Mouse (Mus musculus) small intestine, adult 2 months (tissue): ENCODE data around the gene Cct5. TPM values are rescaled to one million over a fixed set of nuclear protein-coding genes. Genes with fewer than 3 reads are reported as not detected.
A peak's percentile ranks its signal among the peaks of the same experiment; 100 is the strongest.

Experiments
- H3K27ac ChIP-seq: fragments of 200-500 bp; 2 replicates; pipeline ENCODE4 v1.5.1; 2012; ENCODE audit warnings: low read depth, low read length, control low read depth, inconsistent platforms; ENCODE audit not compliant: insufficient read depth
- H3K27me3 ChIP-seq: fragments of 200-500 bp; 2 replicates; pipeline ENCODE4 v1.6.1; 2012; ENCODE audit warnings: mild to moderate bottlenecking, moderate library complexity, low read length, inconsistent platforms; ENCODE audit not compliant: control insufficient read depth, insufficient read depth
- H3K36me3 ChIP-seq: fragments of 200-500 bp; 2 replicates; pipeline ENCODE4 v1.6.1; 2012; ENCODE audit warnings: mild to moderate bottlenecking, low read length, control low read depth, inconsistent platforms; ENCODE audit not compliant: control insufficient read depth, insufficient read depth
- H3K4me1 ChIP-seq: fragments of 200-500 bp; 2 replicates; pipeline ENCODE4 v1.6.1; 2012; ENCODE audit warnings: low read length, inconsistent platforms, mixed read lengths; ENCODE audit not compliant: control insufficient read depth, insufficient read depth, insufficient read length
- H3K4me3 ChIP-seq: fragments of 200-500 bp; 2 replicates; pipeline ENCODE4 v1.5.1; 2012; ENCODE audit warnings: low read depth, mild to moderate bottlenecking, control low read depth, inconsistent platforms, low read length, moderate library complexity
- CTCF ChIP-seq: fragments of 200-500 bp; IDR thresholded peaks from 2 replicates; pipeline ENCODE4 v1.5.1; 2012; ENCODE audit warnings: low read depth, mild to moderate bottlenecking, control low read depth, inconsistent platforms, low read length, moderate library complexity, mixed read lengths; ENCODE audit not compliant: insufficient replicate concordance, insufficient read length; ENCODE audit errors: extremely low read depth
- POLR2A ChIP-seq: fragments of 200-500 bp; IDR thresholded peaks from 2 replicates; pipeline ENCODE4 v1.6.1; 2012; ENCODE audit warnings: low read depth, mild to moderate bottlenecking, control low read depth, inconsistent platforms, low read length, moderate library complexity
- WGBS: fragments of 180-500 bp; shearing (Covaris S2); methylation state at CpG from one replicate; pipeline ENCODE4 v1.1.7; 2018; 5-methylcytosine and 5-hydroxymethylcytosine counted together
- polyA plus RNA-seq: library from polyadenylated mRNA; depleted of rRNA; stranded (reverse); fragments of >200 nt; gene quantifications from 2 replicates; pipeline ENCODE4 v1.2.3, GENCODE M21; 2012

Gene Cct5
- polyA plus RNA-seq, 1 experiment, result 38.8 TPM

- 81% methylated on average over 2 of the region's 2 CpGs for WGBS
- Histone ChIP-seq H3K27me3 (no peaks in the 10 kb centered on the region), H3K36me3 (peaks cover 21% of the 10 kb centered on the region), H3K4me1 (no peaks in the 10 kb centered on the region), H3K27ac (no peak overlapping the region), H3K4me3 (no peak overlapping the region)
- TF ChIP-seq CTCF (no peak), POLR2A (no peak)
Observed at GRCm38 (mm10) chr15:31614666-31615065, 13.1 kb upstream of the Cct5 start.

- no peak for TF ChIP-seq POLR2A
- no peak for TF ChIP-seq CTCF
Observed at GRCm38 (mm10) chr15:31613826-31614453, 12.3 kb upstream of the Cct5 start.

GRCm38 (mm10) chr15:31611976-31612375 is 10.4 kb upstream of the Cct5 start:
- TF ChIP-seq POLR2A, result no peak
- TF ChIP-seq CTCF, result no peak
- Histone ChIP-seq H3K36me3 (peaks cover 5% of the 10 kb centered on the region; the same call in 1 of the 2 replicates), H3K4me1 (peaks cover 2% of the 10 kb centered on the region; the same call in 1 of the 2 replicates), H3K4me3 (no peak overlapping the region), H3K27ac (no peak overlapping the region), H3K27me3 (no peaks in the 10 kb centered on the region)
- 92% methylated on average over 4 of the region's 4 CpGs for WGBS

More at GRCm38 (mm10) chr15:31613826-31614453, 12.3 kb upstream of the Cct5 start:
- no peak overlapping the region for H3K4me3 ChIP-seq
- no peaks in the 10 kb centered on the region for H3K4me1 ChIP-seq
- no peak overlapping the region for H3K27ac ChIP-seq
- no peaks in the 10 kb centered on the region for H3K27me3 ChIP-seq
- WGBS, result 88% methylated on average over 6 of the region's 6 CpGs
- H3K36me3 ChIP-seq, result peaks cover 16% of the 10 kb centered on the region

DNA sequence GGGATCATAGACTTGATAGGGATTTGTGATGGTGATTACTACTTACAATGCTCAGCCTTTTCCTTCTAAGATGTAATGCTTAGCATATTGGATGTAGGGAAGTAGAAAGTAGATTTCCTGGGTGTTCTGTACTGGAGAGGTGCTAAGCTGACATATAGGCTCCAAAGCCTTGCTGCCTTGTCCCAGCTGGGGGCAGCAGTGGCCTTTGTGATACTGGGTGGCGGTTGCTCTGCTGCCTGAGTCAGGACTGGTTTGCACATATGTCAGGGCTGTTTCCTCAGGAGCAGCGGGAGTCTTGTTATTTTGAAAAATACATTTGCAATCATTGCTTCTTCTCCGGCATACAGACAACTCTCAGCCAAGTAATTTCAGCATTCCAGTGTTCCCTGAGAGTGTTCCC is 9.4 kb upstream of the Cct5 start:
- Histone ChIP-seq H3K4me1 (peaks cover 5% of the 10 kb centered on the region; the same call in 1 of the 2 replicates), H3K36me3 (peaks cover 5% of the 10 kb centered on the region; the same call in 1 of the 2 replicates), H3K27me3 (no peaks in the 10 kb centered on the region), H3K27ac (no peak overlapping the region), H3K4me3 (no peak overlapping the region)
- no peak for TF ChIP-seq POLR2A
- TF ChIP-seq CTCF, result no peak
- WGBS, result 88% methylated on average over 3 of the region's 3 CpGs

- Histone ChIP-seq H3K4me1 (peaks cover 7% of the 10 kb centered on the region), H3K27ac (no peak overlapping the region), H3K4me3 (no peak overlapping the region), H3K36me3 (peaks cover 3% of the 10 kb centered on the region; the same call in 1 of the 2 replicates), H3K27me3 (no peaks in the 10 kb centered on the region)
- 30% methylated on average over 6 of the region's 6 CpGs for WGBS
- TF ChIP-seq POLR2A (no peak), CTCF (no peak)
Observed at GRCm38 (mm10) chr15:31606821-31607220, 5.2 kb upstream of the Cct5 start.

DNA sequence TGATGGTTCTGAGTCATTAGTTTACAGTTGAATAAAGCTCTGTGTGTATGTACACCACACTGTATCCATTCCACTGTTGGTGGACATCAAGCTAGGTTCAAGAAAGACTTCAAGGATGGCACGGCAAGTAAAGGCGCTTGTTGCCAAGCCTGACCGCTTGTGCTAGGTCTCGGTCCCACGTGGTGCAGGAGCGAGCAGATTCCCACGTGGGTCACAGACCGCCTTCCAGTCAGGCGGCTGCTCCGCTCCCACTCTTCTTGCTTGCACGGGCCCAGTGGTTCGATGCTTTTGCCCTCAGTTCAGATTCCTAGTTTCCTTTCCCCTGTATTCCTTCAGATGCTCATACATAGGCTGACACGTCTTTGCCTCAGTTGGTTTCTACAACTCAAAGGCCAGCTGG is 1.5 kb upstream of the Cct5 start:
- no peak for TF ChIP-seq CTCF
- TF ChIP-seq POLR2A, result no peak
- Histone ChIP-seq H3K4me3 (no peak overlapping the region), H3K36me3 (no peaks in the 10 kb centered on the region), H3K27ac (no peak overlapping the region), H3K27me3 (no peaks in the 10 kb centered on the region), H3K4me1 (peaks cover 15% of the 10 kb centered on the region)
- WGBS, result 85% methylated on average over 13 of the region's 13 CpGs

GRCm38 (mm10) chr15:31602426-31602825 is 822 bp upstream of the Cct5 start:
- TF ChIP-seq POLR2A (no peak), CTCF (peak; percentile 28; the same call in 1 of the 2 replicates)
- Histone ChIP-seq H3K27ac (no peak overlapping the region), H3K27me3 (no peaks in the 10 kb centered on the region), H3K4me1 (peaks cover 13% of the 10 kb centered on the region), H3K4me3 (peak overlapping the region; percentile 94), H3K36me3 (peaks cover under 1% of the 10 kb centered on the region; the same call in 1 of the 2 replicates)
- WGBS, result under 1% methylated on average over 15 of the region's 15 CpGs

DNA sequence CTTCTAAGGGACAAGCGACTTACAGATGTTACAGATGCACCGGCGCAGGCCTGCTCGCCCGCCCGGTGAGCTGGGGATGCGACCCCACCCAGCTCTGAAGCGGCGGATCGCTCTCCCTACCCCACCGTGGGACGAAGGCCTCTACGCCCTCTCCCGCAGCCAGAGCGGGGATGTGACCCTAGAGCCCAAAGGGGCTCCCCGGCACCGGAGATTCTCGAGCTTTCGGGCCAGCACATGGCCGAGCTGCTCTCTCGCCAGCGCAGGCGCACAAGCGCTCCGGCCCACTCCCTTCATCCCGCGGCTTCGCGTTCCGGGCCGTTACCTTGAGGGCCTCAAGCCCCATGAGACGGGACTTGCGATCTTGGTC is 342 bp downstream of the Cct5 start:
- under 1% methylated on average over 33 of the region's 33 CpGs for WGBS
- H3K36me3 ChIP-seq, result peaks cover 5% of the 10 kb centered on the region; the same call in 1 of the 2 replicates
- peak overlapping the region; percentile 94 for H3K4me3 ChIP-seq
- H3K4me1 ChIP-seq, result peaks cover 10% of the 10 kb centered on the region
- H3K27ac ChIP-seq, result peak overlapping the region; percentile 65
- H3K27me3 ChIP-seq, result no peaks in the 10 kb centered on the region
- TF ChIP-seq CTCF, result no peak
- TF ChIP-seq POLR2A, result no peak
